Mouse (Mus musculus) Muller cell, postnatal 12 days (primary cell): Measurements from ENCODE around the gene Gm15319.
"Not testable (repeated sequence)": the region's sequence is repeated elsewhere in the genome, so short reads cannot be mapped to it uniquely, and the experiment has no call there.

Source experiments
- DNase-seq: peaks from one replicate; pipeline ENCODE4 v3.0.0-alpha.2; 2015; ENCODE audit errors: inconsistent ontology term

Gene Gm15319

DNA sequence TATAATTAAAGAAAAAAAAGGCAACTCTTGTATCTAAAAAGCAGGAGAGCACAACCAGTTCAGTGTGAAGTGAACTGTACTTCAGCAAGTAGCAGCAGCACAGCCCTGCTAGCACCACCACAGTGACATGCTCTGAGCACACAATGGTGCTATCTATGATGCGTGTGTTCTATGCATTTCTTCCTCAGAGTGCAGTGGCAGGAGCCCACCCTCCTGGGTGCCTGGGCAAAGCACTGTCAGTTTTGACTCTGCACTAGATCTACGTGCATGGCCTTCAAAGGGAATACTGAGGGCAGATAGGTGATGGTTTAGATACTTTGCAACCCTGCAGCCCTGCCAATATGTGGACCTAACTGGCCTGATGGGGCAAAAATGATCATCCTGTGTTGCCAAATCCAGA is at the start of gene Gm15319:
Gm15319 (minus strand) TSS at position 101 of the 400 bp plus-strand sequence.
- not testable (repeated sequence) for DNase-seq

- DNase-seq = not testable (repeated sequence)
Measured at GRCm38 (mm10) chr8:20410355-20410754, 47.3 kb upstream of the Gm15319 start.

- DNase-seq = not testable (repeated sequence)
Measured at GRCm38 (mm10) chr8:20408441-20409030, 45.5 kb upstream of the Gm15319 start.

DNA sequence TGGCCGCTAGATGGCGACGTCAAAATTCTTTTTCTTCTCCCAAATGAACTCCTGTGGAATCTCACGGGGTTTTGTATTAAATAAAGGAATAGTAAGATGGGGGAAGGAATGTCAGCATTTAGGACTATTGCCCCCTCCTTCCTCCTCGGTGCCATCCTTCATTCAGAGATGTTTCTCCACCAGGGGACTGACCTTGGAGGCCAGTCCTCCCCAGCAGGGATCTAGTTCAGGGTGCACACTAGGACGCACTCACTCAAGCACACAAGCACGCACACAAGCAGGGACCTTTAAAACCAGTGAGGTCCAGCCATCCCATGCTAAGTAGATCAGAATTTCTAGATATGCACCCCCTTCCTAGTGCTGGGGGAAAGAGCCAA is 26.3 kb upstream of the Gm15319 start:
- not testable (repeated sequence) for DNase-seq

DNA sequence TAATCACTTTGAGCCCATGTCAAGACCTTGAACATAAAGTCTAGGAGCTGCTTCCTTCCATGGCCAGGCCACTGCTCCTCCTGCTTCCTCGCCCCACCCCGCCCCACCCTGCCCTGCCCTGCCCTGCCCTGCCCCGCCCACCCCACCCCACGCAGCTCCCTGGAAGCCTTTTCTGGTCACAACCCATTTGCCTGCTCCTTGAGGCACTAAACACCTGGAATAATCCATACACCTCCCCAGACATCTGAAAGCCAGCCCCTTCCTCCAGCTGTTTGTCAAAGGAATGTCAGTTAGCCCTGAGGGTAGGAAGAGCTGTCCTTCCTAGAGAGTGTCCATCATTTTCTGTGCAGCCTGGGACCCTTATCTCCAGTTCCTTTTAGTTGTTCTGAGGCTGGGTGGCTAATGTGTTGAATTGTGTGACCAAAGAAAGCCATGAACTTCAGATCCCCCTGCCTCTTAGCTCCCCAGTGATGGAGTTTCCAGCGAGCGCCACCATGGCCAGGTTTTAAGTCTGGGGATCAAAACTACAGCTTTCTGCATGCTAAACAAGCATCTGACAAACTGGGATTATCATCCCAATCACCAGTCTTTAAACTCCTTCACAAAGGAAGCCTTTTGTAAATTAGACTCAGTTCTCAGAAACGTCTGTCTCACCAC is 25.8 kb upstream of the Gm15319 start:
- not testable (repeated sequence) for DNase-seq

- DNase-seq = not testable (repeated sequence)
Measured at GRCm38 (mm10) chr8:20387121-20387794, 24.2 kb upstream of the Gm15319 start.

DNA sequence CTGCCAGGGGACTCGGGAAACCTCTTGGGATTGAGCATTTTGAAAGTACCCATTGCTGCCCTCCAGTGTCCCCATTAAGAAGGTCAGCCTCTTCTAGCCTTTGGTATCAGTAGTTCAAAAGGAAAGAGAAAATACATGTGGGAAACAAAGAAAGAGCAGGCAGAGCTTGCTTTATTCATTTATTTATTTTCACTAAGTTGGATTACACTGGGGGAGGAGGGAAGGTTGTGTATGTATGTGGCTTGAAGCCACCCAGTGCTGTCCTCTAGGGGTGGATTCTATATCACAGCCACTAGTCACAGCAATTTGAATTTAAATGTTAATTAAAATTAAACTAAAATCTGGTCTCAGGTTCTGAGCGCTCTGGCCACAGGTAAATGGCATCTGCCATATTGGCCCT is 22.0 kb upstream of the Gm15319 start:
- not testable (repeated sequence) for DNase-seq

- not testable (repeated sequence) for DNase-seq
Measured at GRCm38 (mm10) chr8:20384131-20384530, 21.1 kb upstream of the Gm15319 start.

- not testable (repeated sequence) for DNase-seq
Measured at GRCm38 (mm10) chr8:20382146-20382545, 19.1 kb upstream of the Gm15319 start.

DNA sequence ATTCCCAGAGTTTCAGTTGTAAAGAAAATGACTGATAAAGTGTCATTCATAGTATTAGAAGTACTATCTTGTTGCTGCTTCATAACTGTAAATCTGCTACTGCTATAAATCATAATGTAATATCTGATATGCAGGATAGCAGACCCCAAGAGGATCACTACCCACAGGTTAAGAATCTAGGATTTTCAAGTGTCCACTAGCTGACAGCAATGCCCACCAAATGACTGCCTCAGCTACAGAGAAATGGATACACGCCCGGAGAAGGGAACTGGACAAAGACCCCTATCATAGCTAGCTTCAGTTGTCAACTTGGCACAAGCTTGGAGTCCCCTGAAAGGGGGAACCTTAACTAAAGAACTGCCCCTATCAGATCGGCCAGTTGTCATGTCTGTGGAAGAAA is 18.6 kb upstream of the Gm15319 start:
- DNase-seq = not testable (repeated sequence)

- not testable (repeated sequence) for DNase-seq
Measured at GRCm38 (mm10) chr8:20381239-20381620, 18.2 kb upstream of the Gm15319 start.

DNA sequence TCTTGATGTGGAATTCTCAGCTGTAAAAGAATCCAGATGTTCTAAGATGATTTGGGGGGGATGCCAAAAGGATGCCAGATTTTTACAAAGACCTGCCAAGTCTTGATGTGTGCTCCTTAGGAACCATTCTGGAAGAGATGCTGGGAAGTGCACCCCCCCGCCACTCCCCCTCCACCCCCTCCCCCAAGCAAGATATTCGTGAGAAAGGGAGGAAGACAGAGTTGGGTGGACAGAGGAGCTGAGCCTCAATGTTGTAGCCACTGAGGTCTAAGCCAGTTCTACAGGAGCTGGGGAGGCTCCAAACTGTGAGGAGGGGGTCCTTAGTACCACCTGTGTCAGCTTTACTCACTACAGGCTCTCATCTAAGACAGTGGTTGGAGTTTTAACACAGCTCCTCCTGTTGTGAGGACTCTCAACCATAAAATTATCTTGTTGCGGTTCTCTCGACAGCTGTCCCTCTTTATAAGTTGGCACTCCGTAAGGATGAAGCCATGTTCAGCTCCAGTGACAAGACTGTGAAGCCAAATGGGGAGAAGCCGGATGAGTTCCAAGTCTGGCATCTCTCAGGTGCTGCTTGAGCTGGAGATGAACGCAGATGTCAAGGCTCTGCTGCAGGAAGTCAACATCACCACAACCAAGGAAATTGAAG is 17.7 kb upstream of the Gm15319 start:
- not testable (repeated sequence) for DNase-seq

- not testable (repeated sequence) for DNase-seq
Measured at GRCm38 (mm10) chr8:20379650-20380436, 16.8 kb upstream of the Gm15319 start.

DNA sequence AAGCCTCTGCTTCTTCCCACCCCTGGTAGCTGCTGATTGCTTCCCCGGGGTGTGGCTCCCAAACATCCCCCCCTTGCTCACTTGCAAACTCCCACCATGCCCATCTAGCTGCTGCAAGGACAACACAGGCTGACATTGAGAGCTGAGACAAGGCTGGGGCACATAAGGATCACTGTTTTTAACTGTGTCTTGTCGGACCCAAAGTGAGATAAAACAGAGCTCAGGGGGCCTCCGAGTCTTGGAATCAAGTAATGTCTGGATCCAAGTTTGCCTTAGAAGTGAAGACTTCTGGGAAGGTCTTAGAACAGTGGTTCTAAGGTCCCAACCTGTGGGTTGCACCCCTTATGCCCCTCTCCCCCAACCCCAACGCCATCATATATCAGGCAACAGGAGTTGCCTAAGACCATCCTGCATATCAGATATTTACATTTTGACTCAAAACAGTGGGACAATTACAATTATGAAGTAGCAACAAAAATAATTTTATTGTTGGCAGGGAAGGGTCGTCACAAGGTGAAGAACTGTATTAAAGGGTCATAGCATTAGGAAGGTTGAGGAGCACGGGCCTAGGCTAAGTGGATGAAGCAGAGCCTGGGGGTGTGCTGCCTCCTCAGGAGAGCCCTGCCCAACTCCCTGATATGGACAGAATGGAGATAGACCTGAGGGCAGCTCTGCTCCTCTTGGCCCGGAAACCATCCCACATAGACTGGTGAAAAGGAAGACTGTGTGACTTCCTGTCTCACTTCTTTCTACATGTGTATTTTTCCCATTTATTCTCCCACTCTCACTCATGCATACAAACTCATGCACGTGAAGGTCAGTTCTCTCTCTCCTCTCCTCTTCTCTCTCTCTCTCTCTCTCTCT is 16.0 kb upstream of the Gm15319 start:
- not testable (repeated sequence) for DNase-seq

DNA sequence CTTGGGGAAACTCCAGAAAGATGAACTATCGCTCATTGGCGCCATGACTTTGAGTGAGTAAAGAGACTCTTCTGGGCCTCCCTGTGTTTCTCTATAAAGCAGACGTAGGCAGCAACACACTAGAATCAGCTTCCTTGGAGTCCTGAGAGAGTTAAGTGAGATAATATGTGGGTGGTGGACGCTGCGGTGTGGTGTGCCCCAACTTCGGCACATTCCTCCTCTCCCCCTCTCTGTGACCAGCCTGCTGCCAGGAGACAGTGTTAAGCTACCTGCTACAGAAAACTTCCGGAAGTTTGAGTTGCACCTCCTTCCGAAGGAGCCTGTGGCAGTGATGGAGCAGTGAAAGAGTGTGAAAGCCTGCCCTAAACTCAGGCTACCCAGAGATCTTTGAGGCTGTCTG is 15.3 kb upstream of the Gm15319 start:
- not testable (repeated sequence) for DNase-seq

- DNase-seq = not testable (repeated sequence)
Measured at GRCm38 (mm10) chr8:20375698-20376097, 12.7 kb upstream of the Gm15319 start.

DNA sequence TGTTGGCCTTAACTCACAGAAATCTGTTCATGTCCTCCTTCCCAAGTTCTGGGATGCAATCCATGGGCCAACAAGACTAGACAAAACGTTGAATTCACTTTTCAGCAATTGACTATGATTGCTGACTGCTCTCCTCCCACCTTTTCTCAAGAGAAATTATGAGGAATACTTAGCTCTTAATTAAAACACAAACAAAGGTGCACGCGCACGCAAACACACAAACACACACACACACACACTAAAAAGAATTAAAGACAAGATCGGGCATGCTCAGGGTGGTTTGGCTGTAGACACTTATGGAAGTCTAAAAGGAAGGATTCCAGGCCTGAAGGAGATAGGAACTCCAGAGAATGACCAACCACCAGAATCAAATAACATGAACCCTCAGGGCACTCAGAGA is 6.6 kb downstream of the Gm15319 start:
- DNase-seq = not testable (repeated sequence)

DNA sequence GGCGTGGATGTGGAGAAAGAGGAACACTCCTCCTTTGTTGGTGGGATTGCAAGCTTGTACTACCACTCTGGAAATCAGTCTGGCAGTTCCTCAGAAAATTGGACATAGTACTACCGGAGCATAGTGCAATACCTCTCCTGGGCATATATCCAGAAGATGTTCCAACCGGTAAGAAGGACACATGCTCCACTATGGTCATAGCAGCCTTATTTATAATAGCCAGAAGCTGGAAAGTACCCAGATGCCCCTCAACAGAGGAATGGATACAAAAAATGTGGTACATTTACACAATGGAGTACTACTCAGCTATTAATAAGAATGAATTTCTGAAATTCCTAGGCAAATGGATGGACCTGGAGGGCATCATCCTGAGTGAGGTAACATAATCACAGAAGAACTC is 9.4 kb downstream of the Gm15319 start:
- DNase-seq = not testable (repeated sequence)

GRCm38 (mm10) chr8:20302759-20303158 is 60.3 kb downstream of the Gm15319 start:
- not testable (repeated sequence) for DNase-seq

- not testable (repeated sequence) for DNase-seq
Measured at GRCm38 (mm10) chr8:20300042-20300441, 63.0 kb downstream of the Gm15319 start.
